Mouse (Mus musculus): ENCODE results near the gene Ppm1l. TPM values are rescaled to one million over a fixed set of nuclear protein-coding genes. Genes with fewer than 3 reads are reported as not detected.

Gene Ppm1l
- polyA plus RNA-seq, 2 experiments = 7.1 to 12.2 TPM

GRCm38 (mm10) chr3:69397733-69398132 lies 81.1 kb downstream of the Ppm1l start:
- ATAC-seq (ENCODE audit: low FRiP score, low read depth) = no peak
- Histone ChIP-seq H3K27me3 (ENCODE audit: control insufficient read depth, insufficient read depth, low read length) (no peaks in the 10 kb centered on the region), H3K4me1 (ENCODE audit: control insufficient read depth, insufficient read depth, low read length) (peaks cover under 1% of the 10 kb centered on the region; the same call in 1 of the 2 replicates), H3K9ac (ENCODE audit: low read depth, low read length, severe bottlenecking) (no peak overlapping the region), H3K27ac (replicated peaks; ENCODE audit: low read depth, low read length) (no peak overlapping the region), H3K9me3 (ENCODE audit: control insufficient read depth, low read length) (no peaks in the 10 kb centered on the region), H3K4me3 (replicated peaks; ENCODE audit: low read length) (no peak overlapping the region), H3K36me3 (ENCODE audit: control insufficient read depth, insufficient read depth, low read length) (no peaks in the 10 kb centered on the region), H3K4me2 (replicated peaks; ENCODE audit: low read depth, low read length, severe bottlenecking) (no peak overlapping the region)
- WGBS = 58% methylated on average over 5 of the region's 5 CpGs
- TF ChIP-seq POLR2A (IDR thresholded peaks at IDR 0.05; ENCODE audit: borderline replicate concordance, extremely low read depth, insufficient read depth, insufficient read length) = no peak
- DNase-seq (ENCODE audit: low spot score) = no peak

- Histone ChIP-seq H3K9ac (ENCODE audit: low read depth, low read length, severe bottlenecking) (no peak overlapping the region), H3K4me1 (ENCODE audit: control insufficient read depth, insufficient read depth, low read length) (no peaks in the 10 kb centered on the region), H3K4me3 (replicated peaks; ENCODE audit: low read length) (no peak overlapping the region), H3K9me3 (ENCODE audit: control insufficient read depth, low read length) (no peaks in the 10 kb centered on the region), H3K4me2 (replicated peaks; ENCODE audit: low read depth, low read length, severe bottlenecking) (no peak overlapping the region), H3K36me3 (ENCODE audit: control insufficient read depth, insufficient read depth, low read length) (no peaks in the 10 kb centered on the region), H3K27me3 (ENCODE audit: control insufficient read depth, insufficient read depth, low read length) (no peaks in the 10 kb centered on the region), H3K27ac (replicated peaks; ENCODE audit: low read depth, low read length) (no peak overlapping the region)
- ATAC-seq (ENCODE audit: low FRiP score, low read depth) (no peak), DNase-seq (ENCODE audit: low spot score) (no peak)
- 78% methylated on average over 6 of the region's 6 CpGs for WGBS
- TF ChIP-seq POLR2A (IDR thresholded peaks at IDR 0.05; ENCODE audit: borderline replicate concordance, extremely low read depth, insufficient read depth, insufficient read length) = no peak
These were observed 82.7 kb downstream of the Ppm1l start for GRCm38 (mm10) chr3:69399336-69399735.

DNA sequence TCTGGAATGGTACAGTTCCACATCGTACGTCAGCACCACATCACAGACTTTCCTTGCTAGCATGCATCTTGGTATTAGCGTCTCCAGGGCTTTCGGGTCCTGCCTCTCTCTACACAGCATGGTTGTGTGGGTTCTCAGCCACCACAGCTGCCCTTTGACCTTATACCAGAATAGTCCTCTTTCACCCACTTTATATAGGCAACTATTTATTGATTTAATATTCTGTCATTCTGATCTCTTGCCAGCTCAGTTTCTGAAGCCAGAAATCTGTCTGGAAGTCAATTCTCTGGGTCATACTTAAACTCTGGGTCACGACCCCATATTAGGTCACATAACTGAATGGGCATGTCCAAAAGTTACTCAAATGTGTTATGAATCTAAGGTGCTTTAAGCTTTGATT lies 86.5 kb downstream of the Ppm1l start:
- H3K9me3 ChIP-seq (ENCODE audit: control insufficient read depth, low read length) = no peaks in the 10 kb centered on the region
- 73% methylated on average over 5 of the region's 5 CpGs for WGBS
- H3K9ac ChIP-seq (ENCODE audit: low read depth, low read length, severe bottlenecking) = no peak overlapping the region
- no peak for TF ChIP-seq POLR2A (IDR thresholded peaks at IDR 0.05; ENCODE audit: borderline replicate concordance, extremely low read depth, insufficient read depth, insufficient read length)
- ATAC-seq (ENCODE audit: low FRiP score, low read depth) (no peak), DNase-seq (ENCODE audit: low spot score) (no peak)
- H3K4me2 ChIP-seq (replicated peaks; ENCODE audit: low read depth, low read length, severe bottlenecking) = no peak overlapping the region
- no peaks in the 10 kb centered on the region for H3K27me3 ChIP-seq (ENCODE audit: control insufficient read depth, insufficient read depth, low read length)
- H3K36me3 ChIP-seq (ENCODE audit: control insufficient read depth, insufficient read depth, low read length) = no peaks in the 10 kb centered on the region
- no peak overlapping the region for H3K4me3 ChIP-seq (replicated peaks; ENCODE audit: low read length)
- H3K27ac ChIP-seq (replicated peaks; ENCODE audit: low read depth, low read length) = no peak overlapping the region
- no peaks in the 10 kb centered on the region for H3K4me1 ChIP-seq (ENCODE audit: control insufficient read depth, insufficient read depth, low read length)

- no peak for TF ChIP-seq POLR2A (IDR thresholded peaks at IDR 0.05; ENCODE audit: borderline replicate concordance, extremely low read depth, insufficient read depth, insufficient read length)
- H3K4me3 ChIP-seq (replicated peaks; ENCODE audit: low read length) = no peak overlapping the region
- H3K4me2 ChIP-seq (replicated peaks; ENCODE audit: low read depth, low read length, severe bottlenecking) = no peak overlapping the region
- H3K27me3 ChIP-seq (ENCODE audit: control insufficient read depth, insufficient read depth, low read length) = no peaks in the 10 kb centered on the region
- H3K4me1 ChIP-seq (ENCODE audit: control insufficient read depth, insufficient read depth, low read length) = peaks cover 3% of the 10 kb centered on the region; the same call in 1 of the 2 replicates
- no peak overlapping the region for H3K9ac ChIP-seq (ENCODE audit: low read depth, low read length, severe bottlenecking)
- H3K9me3 ChIP-seq (ENCODE audit: control insufficient read depth, low read length) = no peaks in the 10 kb centered on the region
- no peaks in the 10 kb centered on the region for H3K36me3 ChIP-seq (ENCODE audit: control insufficient read depth, insufficient read depth, low read length)
- no peak overlapping the region for H3K27ac ChIP-seq (replicated peaks; ENCODE audit: low read depth, low read length)
- no peak for ATAC-seq (ENCODE audit: low FRiP score, low read depth)
- WGBS = 93% methylated on average over 5 of the region's 5 CpGs
- DNase-seq (ENCODE audit: low spot score) = no peak
These were observed 89.7 kb downstream of the Ppm1l start for GRCm38 (mm10) chr3:69406210-69406895.

DNA sequence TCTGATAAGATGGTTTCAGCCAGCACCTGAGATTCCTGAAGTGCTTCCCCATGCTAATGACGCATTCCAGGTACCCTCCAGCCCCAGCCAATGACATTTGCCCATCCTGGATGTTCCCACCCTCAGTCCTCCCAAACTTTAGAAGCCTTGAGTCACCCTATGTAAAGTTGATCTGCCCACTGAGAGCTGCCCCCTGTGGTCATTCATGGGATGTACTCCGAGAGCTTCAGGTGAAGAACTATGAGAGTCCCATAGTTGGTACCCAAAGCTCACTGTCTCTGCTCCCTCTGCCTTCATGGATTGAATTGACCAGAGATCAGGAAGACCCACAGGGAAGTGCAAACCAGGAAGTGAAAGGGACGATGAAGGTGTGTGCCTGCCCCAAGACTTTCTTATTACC lies 91.4 kb downstream of the Ppm1l start:
- H3K9ac ChIP-seq (ENCODE audit: low read depth, low read length, severe bottlenecking) = no peak overlapping the region
- H3K4me2 ChIP-seq (replicated peaks; ENCODE audit: low read depth, low read length, severe bottlenecking) = no peak overlapping the region
- ATAC-seq (ENCODE audit: low FRiP score, low read depth) (no peak), DNase-seq (ENCODE audit: low spot score) (no peak)
- no peaks in the 10 kb centered on the region for H3K27me3 ChIP-seq (ENCODE audit: control insufficient read depth, insufficient read depth, low read length)
- no peak overlapping the region for H3K4me3 ChIP-seq (replicated peaks; ENCODE audit: low read length)
- H3K4me1 ChIP-seq (ENCODE audit: control insufficient read depth, insufficient read depth, low read length) = peaks cover 9% of the 10 kb centered on the region; the same call in 1 of the 2 replicates
- no peak overlapping the region for H3K27ac ChIP-seq (replicated peaks; ENCODE audit: low read depth, low read length)
- H3K9me3 ChIP-seq (ENCODE audit: control insufficient read depth, low read length) = no peaks in the 10 kb centered on the region
- no peaks in the 10 kb centered on the region for H3K36me3 ChIP-seq (ENCODE audit: control insufficient read depth, insufficient read depth, low read length)
- TF ChIP-seq POLR2A (IDR thresholded peaks at IDR 0.05; ENCODE audit: borderline replicate concordance, extremely low read depth, insufficient read depth, insufficient read length) = no peak
- WGBS = 83% methylated on average over 3 of the region's 3 CpGs

Measured in limb, embryonic 14.5 days (tissue).